Mouse (Mus musculus) heart, embryonic 10.5 days (tissue): ENCODE data around the gene Rab3il1. TPM values are rescaled to one million over a fixed set of nuclear protein-coding genes. Genes with fewer than 3 reads are reported as not detected.

Experiments used
- DNase-seq: peaks from one replicate; pipeline ENCODE4 v3.0.0-alpha.2; 2017; ENCODE audit warnings: low spot score
- H3K27ac ChIP-seq: fragments of 300-500 bp; sonication (generic); 2 replicates; pipeline ENCODE4 v1.5.1; 2016; ENCODE audit warnings: mild to moderate bottlenecking
- H3K27me3 ChIP-seq: fragments of 300-500 bp; sonication (generic); 2 replicates; pipeline ENCODE4 v1.6.1; 2016; ENCODE audit warnings: mild to moderate bottlenecking; ENCODE audit not compliant: poor library complexity, insufficient read depth, severe bottlenecking
- H3K36me3 ChIP-seq: fragments of 300-500 bp; sonication (generic); 2 replicates; pipeline ENCODE4 v1.6.1; 2016; ENCODE audit warnings: mild to moderate bottlenecking, moderate library complexity
- H3K4me1 ChIP-seq: fragments of 300-500 bp; sonication (generic); 2 replicates; pipeline ENCODE4 v1.6.1; 2016; ENCODE audit warnings: mild to moderate bottlenecking
- H3K4me3 ChIP-seq: fragments of 300-500 bp; sonication (generic); 2 replicates; pipeline ENCODE4 v1.5.1; 2016; ENCODE audit warnings: mild to moderate bottlenecking, moderate library complexity
- H3K9me3 ChIP-seq: fragments of 300-500 bp; sonication (generic); 2 replicates; pipeline ENCODE4 v1.6.1; 2016; ENCODE audit warnings: mild to moderate bottlenecking, moderate library complexity
- WGBS: fragments of 180-500 bp; shearing (Covaris S2); methylation state at CpG from one replicate; pipeline ENCODE4 v1.1.7; 2016; 5-methylcytosine and 5-hydroxymethylcytosine counted together
- polyA plus RNA-seq: library from polyadenylated mRNA; unstranded; fragments of >200 nt; fragmentation: Nextera tagmentation; extraction: Ambion mirVana; gene quantifications from 2 replicates; pipeline ENCODE4 v1.2.1, GENCODE M21; 2016

Gene Rab3il1
- polyA plus RNA-seq, 1 experiment from 2014 or later: 57.6 TPM

- DNase-seq: no peak
- Histone ChIP-seq H3K4me3 (no peak overlapping the region), H3K9me3 (no peaks in the 10 kb centered on the region), H3K36me3 (peaks cover 81% of the 10 kb centered on the region), H3K27ac (no peak overlapping the region), H3K27me3 (no peaks in the 10 kb centered on the region), H3K4me1 (peaks cover 16% of the 10 kb centered on the region)
- WGBS: 92% methylated on average over 5 of the region's 5 CpGs
Observed at GRCm38 (mm10) chr19:10062862-10063261, 61.4 kb downstream of the Rab3il1 start.

GRCm38 (mm10) chr19:10064173-10065012 is 62.9 kb downstream of the Rab3il1 start:
- Histone ChIP-seq H3K27me3 (no peaks in the 10 kb centered on the region), H3K27ac (no peak overlapping the region), H3K36me3 (peaks cover 87% of the 10 kb centered on the region), H3K4me1 (peaks cover 16% of the 10 kb centered on the region), H3K4me3 (no peak overlapping the region), H3K9me3 (no peaks in the 10 kb centered on the region)
- 90% methylated on average over 10 of the region's 10 CpGs for WGBS
- no peak for DNase-seq

- no peaks in the 10 kb centered on the region for H3K27me3 ChIP-seq
- peaks cover 6% of the 10 kb centered on the region for H3K4me1 ChIP-seq
- DNase-seq: no peak
- no peaks in the 10 kb centered on the region for H3K9me3 ChIP-seq
- peaks cover 99% of the 10 kb centered on the region for H3K36me3 ChIP-seq
- H3K27ac ChIP-seq: no peak overlapping the region
- 86% methylated on average over 5 of the region's 5 CpGs for WGBS
- no peak overlapping the region for H3K4me3 ChIP-seq
Observed at GRCm38 (mm10) chr19:10065465-10066188, 64.2 kb downstream of the Rab3il1 start.

- 91% methylated on average over 4 of the region's 4 CpGs for WGBS
- no peaks in the 10 kb centered on the region for H3K27me3 ChIP-seq
Observed at GRCm38 (mm10) chr19:10066189-10066500, 64.7 kb downstream of the Rab3il1 start.

GRCm38 (mm10) chr19:10066502-10066901 is 65.0 kb downstream of the Rab3il1 start:
- H3K36me3 ChIP-seq: peaks cover 99% of the 10 kb centered on the region
- no peak for DNase-seq
- H3K27ac ChIP-seq: no peak overlapping the region
- H3K4me1 ChIP-seq: no peaks in the 10 kb centered on the region
- WGBS: 96% methylated on average over 3 of the region's 3 CpGs
- no peaks in the 10 kb centered on the region for H3K27me3 ChIP-seq
- H3K9me3 ChIP-seq: no peaks in the 10 kb centered on the region
- no peak overlapping the region for H3K4me3 ChIP-seq

More at GRCm38 (mm10) chr19:10066189-10066500, 64.7 kb downstream of the Rab3il1 start:
- peaks cover 2% of the 10 kb centered on the region for H3K4me1 ChIP-seq
- H3K9me3 ChIP-seq: no peaks in the 10 kb centered on the region
- no peak overlapping the region for H3K4me3 ChIP-seq
- peaks cover 99% of the 10 kb centered on the region for H3K36me3 ChIP-seq
- no peak overlapping the region for H3K27ac ChIP-seq
- DNase-seq: no peak

GRCm38 (mm10) chr19:10067701-10068100 is 66.2 kb downstream of the Rab3il1 start:
- Histone ChIP-seq H3K27me3 (no peaks in the 10 kb centered on the region), H3K27ac (no peak overlapping the region), H3K4me1 (no peaks in the 10 kb centered on the region), H3K4me3 (no peak overlapping the region), H3K36me3 (peaks cover 99% of the 10 kb centered on the region), H3K9me3 (no peaks in the 10 kb centered on the region)
- 86% methylated on average over 7 of the region's 7 CpGs for WGBS
- no peak for DNase-seq

GRCm38 (mm10) chr19:10070186-10070980 is 68.9 kb downstream of the Rab3il1 start:
- WGBS: 94% methylated on average over 8 of the region's 8 CpGs
- no peaks in the 10 kb centered on the region for H3K9me3 ChIP-seq

GRCm38 (mm10) chr19:10071166-10071565 is 69.7 kb downstream of the Rab3il1 start:
- Histone ChIP-seq H3K27me3 (no peaks in the 10 kb centered on the region), H3K4me1 (no peaks in the 10 kb centered on the region), H3K4me3 (no peak overlapping the region), H3K27ac (no peak overlapping the region), H3K36me3 (peaks cover 100% of the 10 kb centered on the region), H3K9me3 (no peaks in the 10 kb centered on the region)
- 89% methylated on average over 5 of the region's 5 CpGs for WGBS
- no peak for DNase-seq

More at GRCm38 (mm10) chr19:10070186-10070980, 68.9 kb downstream of the Rab3il1 start:
- Histone ChIP-seq H3K36me3 (peaks cover 100% of the 10 kb centered on the region), H3K4me3 (no peak overlapping the region), H3K4me1 (no peaks in the 10 kb centered on the region), H3K27ac (no peak overlapping the region), H3K27me3 (no peaks in the 10 kb centered on the region)
- DNase-seq: no peak

GRCm38 (mm10) chr19:10071892-10072291 is 70.4 kb downstream of the Rab3il1 start:
- WGBS: 93% methylated on average over 4 of the region's 4 CpGs

GRCm38 (mm10) chr19:10073145-10073544 is 71.7 kb downstream of the Rab3il1 start:
- no peaks in the 10 kb centered on the region for H3K27me3 ChIP-seq
- peaks cover 100% of the 10 kb centered on the region for H3K36me3 ChIP-seq
- no peaks in the 10 kb centered on the region for H3K4me1 ChIP-seq
- WGBS: 92% methylated on average over 5 of the region's 5 CpGs
- H3K4me3 ChIP-seq: no peak overlapping the region
- no peak for DNase-seq
- H3K9me3 ChIP-seq: no peaks in the 10 kb centered on the region
- no peak overlapping the region for H3K27ac ChIP-seq

More at GRCm38 (mm10) chr19:10071892-10072291, 70.4 kb downstream of the Rab3il1 start:
- H3K4me1 ChIP-seq: no peaks in the 10 kb centered on the region
- no peaks in the 10 kb centered on the region for H3K27me3 ChIP-seq
- no peak overlapping the region for H3K4me3 ChIP-seq
- H3K9me3 ChIP-seq: no peaks in the 10 kb centered on the region
- peaks cover 100% of the 10 kb centered on the region for H3K36me3 ChIP-seq
- H3K27ac ChIP-seq: no peak overlapping the region
- DNase-seq: no peak

GRCm38 (mm10) chr19:10078392-10078791 is 76.9 kb downstream of the Rab3il1 start:
- Histone ChIP-seq H3K36me3 (peaks cover 96% of the 10 kb centered on the region), H3K4me3 (no peak overlapping the region), H3K27me3 (no peaks in the 10 kb centered on the region), H3K4me1 (no peaks in the 10 kb centered on the region), H3K9me3 (no peaks in the 10 kb centered on the region), H3K27ac (no peak overlapping the region)
- WGBS: 86% methylated on average over 6 of the region's 6 CpGs
- DNase-seq: no peak

GRCm38 (mm10) chr19:10080384-10080783 is 78.9 kb downstream of the Rab3il1 start:
- Histone ChIP-seq H3K27ac (no peak overlapping the region), H3K9me3 (no peaks in the 10 kb centered on the region), H3K4me3 (no peak overlapping the region), H3K36me3 (peaks cover 89% of the 10 kb centered on the region), H3K4me1 (no peaks in the 10 kb centered on the region), H3K27me3 (no peaks in the 10 kb centered on the region)
- WGBS: 94% methylated on average over 7 of the region's 7 CpGs
- DNase-seq: no peak
